Mouse (Mus musculus): ENCODE measurements around the gene Cdr2l. TPM values are rescaled to one million over a fixed set of nuclear protein-coding genes. Genes with fewer than 3 reads are reported as not detected.

The Cdr2l gene
- polyA plus RNA-seq, 1 experiment from 2014 or later = 19.7 TPM

DNA sequence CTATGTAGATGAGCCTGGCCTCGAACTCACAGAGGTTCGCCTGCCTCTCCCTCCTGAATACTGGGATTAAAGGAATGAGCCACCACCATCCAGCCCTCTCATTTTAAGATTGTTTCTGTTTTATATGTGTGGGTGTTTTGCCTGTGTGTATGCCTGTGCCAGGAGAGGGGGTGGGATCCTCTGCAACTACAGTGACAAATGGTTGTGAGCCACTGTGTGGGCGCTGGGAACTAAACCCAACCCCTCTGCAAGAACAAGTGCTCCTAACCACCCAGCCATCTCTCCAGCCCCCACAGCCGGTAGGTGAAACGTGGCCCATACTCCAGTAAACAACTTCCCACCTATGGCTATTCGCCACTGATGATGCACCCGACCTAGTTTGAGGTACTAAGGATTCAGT lies 9.6 kb downstream of the Cdr2l start:
- H3K4me2 ChIP-seq (replicated peaks) = no peak overlapping the region
- no peaks in the 10 kb centered on the region for H3K4me1 ChIP-seq
- H3K27ac ChIP-seq = no peak overlapping the region
- no peak overlapping the region for H3K4me3 ChIP-seq
- no peaks in the 10 kb centered on the region for H3K27me3 ChIP-seq
- H3K36me3 ChIP-seq = peaks cover 50% of the 10 kb centered on the region
- H3K9me3 ChIP-seq = no peaks in the 10 kb centered on the region
- 90% methylated on average over 7 of the region's 7 CpGs for WGBS
- no peak overlapping the region for H3K9ac ChIP-seq
- no peak for ATAC-seq (ENCODE audit: insufficient number of reproducible peaks, insufficient read depth, low FRiP score, low TSS enrichment)

DNA sequence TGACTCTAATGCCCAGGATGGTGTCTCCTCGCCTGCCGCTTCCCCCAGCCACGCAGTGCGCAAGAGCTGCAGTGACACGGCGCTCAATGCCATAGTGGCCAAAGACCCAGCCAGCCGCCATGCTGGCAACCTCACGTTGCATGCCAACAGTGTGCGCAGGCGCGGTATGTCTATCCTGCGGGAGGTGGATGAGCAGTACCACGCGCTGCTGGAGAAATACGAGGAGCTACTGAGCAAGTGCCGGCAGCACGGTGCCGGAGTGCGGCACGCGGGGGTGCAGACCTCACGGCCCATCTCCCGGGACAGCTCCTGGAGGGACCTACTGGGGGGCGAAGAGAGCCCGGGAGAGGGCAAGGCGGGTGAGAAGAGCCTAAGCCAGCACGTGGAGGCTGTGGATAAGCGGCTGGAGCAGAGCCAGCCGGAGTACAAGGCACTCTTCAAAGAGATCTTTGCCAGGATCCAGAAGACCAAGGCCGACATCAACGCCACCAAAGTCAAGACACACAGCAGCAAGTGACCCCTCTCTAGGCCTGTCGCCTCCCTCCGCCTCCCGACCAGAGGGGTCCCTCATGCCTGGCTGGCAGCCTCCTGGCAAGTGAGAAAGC lies 12.1 kb downstream of the Cdr2l start:
- Histone ChIP-seq H3K9ac (no peak overlapping the region), H3K4me2 (replicated peaks) (no peak overlapping the region), H3K36me3 (peaks cover 53% of the 10 kb centered on the region), H3K27ac (0 out of 2 replicates have a peak overlapping the region, but pooled peaks have one; percentile 17), H3K4me1 (no peaks in the 10 kb centered on the region), H3K9me3 (no peaks in the 10 kb centered on the region), H3K4me3 (no peak overlapping the region), H3K27me3 (no peaks in the 10 kb centered on the region)
- 66% methylated on average over 34 of the region's 34 CpGs for WGBS
- ATAC-seq (ENCODE audit: insufficient number of reproducible peaks, insufficient read depth, low FRiP score, low TSS enrichment) = no peak

DNA sequence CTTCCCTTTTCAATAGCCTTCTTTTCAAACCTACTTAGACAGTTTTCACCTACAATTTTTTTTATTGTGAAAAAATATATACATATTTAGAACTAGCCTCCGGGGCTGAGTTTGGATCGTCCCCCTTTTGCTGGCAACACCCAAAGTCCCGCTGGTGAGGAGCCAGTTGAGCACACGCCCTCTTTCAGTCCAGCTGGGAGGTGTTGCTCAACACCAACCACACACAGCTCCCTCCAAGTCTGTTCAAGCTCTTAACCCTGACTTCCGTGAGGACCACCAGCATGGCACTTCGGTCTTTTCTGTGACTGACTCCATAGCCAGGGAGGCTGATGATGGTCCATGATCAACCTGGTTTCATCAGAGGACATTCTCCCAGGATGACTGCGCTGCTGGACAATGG lies 16.4 kb downstream of the Cdr2l start:
- no peak overlapping the region for H3K4me3 ChIP-seq
- H3K27me3 ChIP-seq = no peaks in the 10 kb centered on the region
- WGBS = 80% methylated on average over 7 of the region's 7 CpGs
- no peak for ATAC-seq (ENCODE audit: insufficient number of reproducible peaks, insufficient read depth, low FRiP score, low TSS enrichment)
- peaks cover 26% of the 10 kb centered on the region for H3K36me3 ChIP-seq
- no peak overlapping the region for H3K4me2 ChIP-seq (replicated peaks)
- no peak overlapping the region for H3K27ac ChIP-seq
- H3K9ac ChIP-seq = no peak overlapping the region
- peaks cover 1% of the 10 kb centered on the region; the same call in 1 of the 2 replicates for H3K4me1 ChIP-seq
- no peaks in the 10 kb centered on the region for H3K9me3 ChIP-seq

DNA sequence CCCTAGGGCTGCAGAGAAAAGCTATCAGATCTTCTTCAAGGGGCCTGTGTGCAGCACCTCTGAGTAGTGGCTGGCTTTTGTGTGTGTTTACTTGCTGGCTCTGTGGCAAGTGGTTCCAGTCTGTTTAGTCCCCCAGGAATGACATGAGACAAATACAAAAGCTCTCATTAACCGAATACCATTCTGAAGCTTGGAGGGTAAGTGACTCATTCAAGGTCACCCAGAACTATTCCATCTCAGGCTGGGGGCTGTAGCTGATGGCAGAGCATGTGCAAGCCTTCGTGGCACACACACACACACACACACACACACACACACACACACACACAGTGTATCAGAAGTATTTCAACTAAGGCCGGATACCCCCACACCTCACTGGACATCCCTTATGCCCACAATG lies 18.4 kb downstream of the Cdr2l start:
- Histone ChIP-seq H3K36me3 (peaks cover 9% of the 10 kb centered on the region; the same call in 1 of the 2 replicates), H3K4me1 (peaks cover 13% of the 10 kb centered on the region), H3K27ac (no peak overlapping the region), H3K4me2 (replicated peaks) (no peak overlapping the region), H3K9ac (no peak overlapping the region; the same call in 1 of the 2 replicates), H3K27me3 (no peaks in the 10 kb centered on the region), H3K4me3 (no peak overlapping the region), H3K9me3 (no peaks in the 10 kb centered on the region)
- no peak for ATAC-seq (ENCODE audit: insufficient number of reproducible peaks, insufficient read depth, low FRiP score, low TSS enrichment)
- WGBS = 87% methylated on average over 3 of the region's 3 CpGs

DNA sequence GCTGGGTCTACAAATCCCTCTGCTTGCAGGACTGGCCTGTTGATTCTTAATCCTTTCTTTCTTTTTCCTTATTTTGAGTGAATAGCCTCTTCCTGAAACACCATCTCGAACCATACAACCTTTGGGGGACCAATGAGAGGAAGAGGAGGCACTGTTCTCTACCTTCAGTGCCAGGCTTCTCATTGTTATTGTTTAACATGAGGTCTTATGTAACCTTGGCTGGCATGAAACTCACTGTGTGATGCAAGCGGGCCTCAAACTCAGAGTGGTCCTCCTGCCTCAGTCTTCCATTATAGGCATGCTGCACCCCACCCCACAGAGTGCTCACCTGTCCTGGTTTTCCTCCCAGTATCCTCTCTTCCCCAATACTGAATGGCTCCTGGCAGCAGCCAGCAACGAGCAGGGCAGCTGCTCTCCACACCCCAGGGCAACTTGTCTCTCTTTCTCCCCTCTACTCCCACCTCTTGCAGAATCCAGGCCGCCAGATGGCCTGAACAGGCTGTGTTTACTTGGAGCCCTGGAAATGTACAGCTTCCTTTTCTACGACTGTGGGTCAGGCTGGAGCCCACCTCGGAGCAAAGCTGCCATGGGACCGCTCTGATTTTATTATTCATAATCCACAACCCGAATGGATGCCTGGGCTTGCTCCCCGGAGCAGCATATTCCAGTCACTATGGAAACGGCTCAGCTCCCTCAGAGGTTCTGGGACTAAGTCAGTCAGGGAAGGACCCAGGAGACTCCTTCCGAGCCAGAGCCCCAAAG lies 19.1 kb downstream of the Cdr2l start:
- ATAC-seq (ENCODE audit: insufficient number of reproducible peaks, insufficient read depth, low FRiP score, low TSS enrichment) = no peak
- no peaks in the 10 kb centered on the region for H3K9me3 ChIP-seq

DNA sequence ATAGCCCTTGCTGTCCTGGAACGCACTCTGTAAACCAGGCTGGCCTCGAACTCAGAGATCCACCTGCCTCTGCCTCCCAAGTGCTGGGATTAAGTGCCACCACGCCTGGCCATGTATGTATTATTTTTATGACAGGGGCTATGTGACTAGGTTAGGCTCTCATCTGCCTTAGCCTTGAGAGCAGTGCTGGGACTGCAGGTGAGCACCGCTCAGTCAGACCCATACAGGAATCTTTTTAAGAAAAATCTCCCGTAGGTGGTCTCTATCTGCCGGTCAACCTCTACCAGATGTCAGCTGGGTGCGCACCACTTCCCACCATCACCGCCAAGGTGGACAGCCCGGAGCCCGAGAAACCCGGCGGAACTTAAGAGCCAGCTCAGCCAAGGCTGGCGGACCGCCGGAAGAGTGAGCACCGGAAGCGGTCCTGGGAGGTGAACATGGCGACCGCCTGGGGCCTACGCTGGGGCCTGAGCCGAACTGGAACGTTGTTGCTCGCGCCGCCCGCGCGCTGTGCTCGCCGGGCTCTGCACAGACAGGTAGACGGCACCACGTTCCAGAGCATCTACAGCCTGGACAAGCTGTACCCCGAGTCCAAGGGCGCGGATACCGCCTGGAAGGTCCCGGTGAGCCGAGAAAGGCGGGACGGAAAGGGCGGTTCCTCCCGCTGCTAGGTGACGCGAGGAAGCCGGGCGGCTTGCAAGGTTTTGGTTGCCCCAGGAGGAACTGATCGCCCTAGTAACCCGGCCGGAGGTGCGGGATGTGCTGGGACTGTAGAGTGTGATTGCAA lies 21.8 kb downstream of the Cdr2l start, which contains the start of gene Mrpl58:
TSS of gene Mrpl58 (plus strand) at position 415 of the 787 bp plus-strand sequence.
- WGBS = 3% methylated on average over 50 of the region's 50 CpGs
- peak; percentile 79 for ATAC-seq (ENCODE audit: insufficient number of reproducible peaks, insufficient read depth, low FRiP score, low TSS enrichment)
- H3K27me3 ChIP-seq = no peaks in the 10 kb centered on the region
- peak within 1 kb of the TSS; percentile 73 for H3K4me2 ChIP-seq (replicated peaks)
- peak within 1 kb of the TSS; percentile 90 for H3K9ac ChIP-seq
- no peaks in the 10 kb centered on the region for H3K9me3 ChIP-seq
- H3K4me3 ChIP-seq = peak within 1 kb of the TSS; percentile 79
- peaks cover 15% of the 10 kb centered on the region for H3K4me1 ChIP-seq
- H3K27ac ChIP-seq = peak within 1 kb of the TSS; percentile 89
- H3K36me3 ChIP-seq = peaks cover 20% of the 10 kb centered on the region

More for the DNA sequence above, 19.1 kb downstream of the Cdr2l start:
- Histone ChIP-seq H3K9ac (no peak overlapping the region), H3K4me2 (replicated peaks) (no peak overlapping the region), H3K27ac (peak overlapping the region; percentile 46; the same call in 1 of the 2 replicates), H3K4me1 (peaks cover 15% of the 10 kb centered on the region), H3K27me3 (no peaks in the 10 kb centered on the region), H3K36me3 (peaks cover 4% of the 10 kb centered on the region; the same call in 1 of the 2 replicates), H3K4me3 (no peak overlapping the region)
- 46% methylated on average over 11 of the region's 11 CpGs for WGBS

DNA sequence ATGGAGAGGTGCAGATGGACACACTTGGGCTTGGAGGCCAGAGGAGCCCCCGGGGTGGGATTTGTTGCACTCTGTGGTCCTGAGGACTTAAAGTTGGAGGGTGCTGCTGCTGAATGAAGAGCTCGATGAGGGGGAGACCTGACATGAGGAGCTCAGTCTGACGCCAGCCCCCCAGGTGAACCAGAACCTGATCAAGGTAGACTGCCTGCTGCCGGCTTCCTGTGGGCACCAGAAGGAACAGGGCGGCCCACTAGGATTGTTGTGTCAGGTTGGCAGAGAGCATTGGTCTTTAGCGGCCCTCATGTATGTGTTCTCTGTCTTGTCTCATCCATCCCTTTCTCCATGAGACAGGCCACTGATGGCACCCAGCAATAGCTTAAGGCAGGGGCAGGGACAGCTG lies 24.0 kb downstream of the Cdr2l start:
- H3K27ac ChIP-seq = no peak overlapping the region
- WGBS = 96% methylated on average over 6 of the region's 6 CpGs
- H3K4me2 ChIP-seq (replicated peaks) = no peak overlapping the region
- ATAC-seq (ENCODE audit: insufficient number of reproducible peaks, insufficient read depth, low FRiP score, low TSS enrichment) = no peak
- no peak overlapping the region for H3K4me3 ChIP-seq
- no peaks in the 10 kb centered on the region for H3K27me3 ChIP-seq
- H3K9ac ChIP-seq = peak overlapping the region; percentile 15; the same call in 1 of the 2 replicates
- peaks cover 15% of the 10 kb centered on the region for H3K4me1 ChIP-seq
- peaks cover 40% of the 10 kb centered on the region for H3K36me3 ChIP-seq
- no peaks in the 10 kb centered on the region for H3K9me3 ChIP-seq

DNA sequence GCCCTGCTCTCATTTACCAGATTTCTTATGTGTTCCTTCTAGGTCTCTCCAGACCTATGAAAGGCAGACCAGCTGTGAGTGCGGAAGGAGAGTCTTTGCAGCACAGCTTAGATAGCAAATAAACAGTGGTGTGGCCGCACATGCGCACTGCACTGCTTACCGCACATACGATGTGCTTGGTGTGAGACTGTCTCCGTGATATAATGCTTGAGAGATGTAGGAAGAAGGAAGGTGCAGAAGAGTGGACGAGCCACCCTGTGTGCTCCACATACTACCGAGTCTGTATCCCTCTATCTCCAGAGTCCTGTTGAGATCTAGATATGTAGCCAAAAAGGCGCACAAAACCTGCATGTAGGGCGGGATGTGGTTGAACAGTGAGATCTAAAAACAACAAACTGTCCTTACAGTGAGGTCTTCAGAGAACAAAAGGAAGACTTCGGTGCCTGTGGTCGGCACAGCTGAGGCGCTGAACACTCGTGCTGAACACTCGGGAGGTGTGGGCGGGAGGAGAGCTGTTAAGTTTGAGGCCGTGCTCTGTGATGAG lies 25.2 kb downstream of the Cdr2l start:
- Histone ChIP-seq H3K9ac (no peak overlapping the region), H3K4me2 (replicated peaks) (no peak overlapping the region), H3K4me3 (no peak overlapping the region), H3K36me3 (peaks cover 46% of the 10 kb centered on the region), H3K9me3 (no peaks in the 10 kb centered on the region), H3K27ac (no peak overlapping the region), H3K27me3 (no peaks in the 10 kb centered on the region), H3K4me1 (peaks cover 24% of the 10 kb centered on the region)
- 95% methylated on average over 17 of the region's 17 CpGs for WGBS
- no peak for ATAC-seq (ENCODE audit: insufficient number of reproducible peaks, insufficient read depth, low FRiP score, low TSS enrichment)

DNA sequence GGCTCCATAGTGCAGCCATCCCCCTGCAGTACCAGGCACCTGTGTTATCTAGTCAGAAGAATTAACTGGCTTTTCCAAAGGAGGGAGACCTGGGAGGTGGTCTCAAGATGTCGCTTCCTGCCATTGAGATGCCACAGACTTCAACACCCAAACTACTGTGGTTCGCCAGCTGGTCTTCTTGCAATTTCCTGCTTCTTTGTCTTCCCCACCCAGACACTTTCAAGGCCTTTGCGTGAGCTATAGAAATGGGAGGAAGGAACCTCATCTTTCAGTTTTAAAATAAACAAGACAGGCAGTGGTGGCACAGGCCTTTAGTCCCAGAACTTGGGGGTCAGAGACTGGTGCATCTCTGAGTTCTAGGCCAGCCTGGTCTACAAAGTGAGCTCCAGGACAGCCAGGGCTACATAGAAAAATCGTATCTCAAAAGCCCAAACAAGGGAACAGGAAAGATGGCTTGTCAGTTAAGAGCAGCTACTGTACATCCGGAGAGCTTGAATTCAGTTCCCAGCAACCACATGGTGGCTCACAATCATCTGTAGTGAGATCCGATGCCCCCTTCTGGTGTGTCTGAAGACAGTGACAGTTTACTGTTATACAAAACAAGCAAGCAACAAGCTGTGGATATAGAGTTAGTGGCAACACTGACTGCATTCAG lies 26.7 kb downstream of the Cdr2l start:
- WGBS = 88% methylated on average over 6 of the region's 6 CpGs
- H3K36me3 ChIP-seq = peaks cover 46% of the 10 kb centered on the region

DNA sequence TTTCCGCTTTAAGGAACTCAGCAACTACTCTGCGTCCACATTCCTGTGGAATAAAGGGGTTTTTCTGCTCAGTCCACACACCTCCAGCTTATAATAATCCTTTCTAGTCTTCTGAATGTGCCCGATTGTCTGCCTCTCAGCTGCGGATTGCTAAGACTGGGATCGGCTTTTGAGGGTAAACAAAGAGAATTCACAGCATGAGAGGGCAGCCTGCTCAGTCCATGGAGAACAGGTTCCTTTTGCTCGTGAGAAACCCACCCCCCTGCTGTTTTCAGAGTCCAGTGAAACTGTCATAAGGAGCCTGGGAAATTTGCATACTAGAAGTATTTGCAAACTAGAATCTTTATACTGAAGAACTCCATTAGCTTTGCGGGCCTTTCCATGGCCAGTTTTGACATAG lies 27.8 kb downstream of the Cdr2l start:
- Histone ChIP-seq H3K27me3 (no peaks in the 10 kb centered on the region), H3K4me2 (replicated peaks) (no peak overlapping the region), H3K4me3 (no peak overlapping the region), H3K4me1 (peaks cover 24% of the 10 kb centered on the region), H3K27ac (peak overlapping the region; percentile 37; the same call in 1 of the 2 replicates), H3K9me3 (no peaks in the 10 kb centered on the region), H3K9ac (no peak overlapping the region), H3K36me3 (peaks cover 46% of the 10 kb centered on the region)
- ATAC-seq (ENCODE audit: insufficient number of reproducible peaks, insufficient read depth, low FRiP score, low TSS enrichment) = no peak
- WGBS = 58% methylated on average over 7 of the region's 7 CpGs

More for the DNA sequence above, 26.7 kb downstream of the Cdr2l start:
- Histone ChIP-seq H3K27ac (no peak overlapping the region), H3K9me3 (no peaks in the 10 kb centered on the region), H3K4me1 (peaks cover 25% of the 10 kb centered on the region), H3K4me2 (replicated peaks) (no peak overlapping the region), H3K9ac (no peak overlapping the region), H3K4me3 (no peak overlapping the region), H3K27me3 (no peaks in the 10 kb centered on the region)
- no peak for ATAC-seq (ENCODE audit: insufficient number of reproducible peaks, insufficient read depth, low FRiP score, low TSS enrichment)
